Mouse (Mus musculus) T-helper 2 cell (primary cell): ENCODE measurements at regions not wholly inside any gene's neighbourhood (a gene's known extent, or its start where the extent isn't known, plus 50 kb on each side); places are given as distances from the start of the nearest gene placed in this dataset.

ENCODE experiments used
- in situ Hi-C: fragments of 300-600 bp; cut with MboI, MseI; formaldehyde crosslinking; loops from one replicate; pipeline ENCODE4 v1.15.1; 2025; ENCODE audit warnings: high pct_unique_total_duplicates

GRCm38 (mm10) chr1:57267851-57268250 is 109.6 kb upstream of the 1700066M21Rik start:
- in situ Hi-C loops: no loop called here

GRCm38 (mm10) chr1:57269679-57270354 is 107.6 kb upstream of the 1700066M21Rik start:
- in situ Hi-C loops: no loop called here

- in situ Hi-C loops: no loop called here
Observed at GRCm38 (mm10) chr1:57272593-57272992, 104.8 kb upstream of the 1700066M21Rik start.

- in situ Hi-C loops: no loop called here
Observed at GRCm38 (mm10) chr1:57281549-57281948, 95.9 kb upstream of the 1700066M21Rik start.

GRCm38 (mm10) chr1:57296186-57296585 is 81.2 kb upstream of the 1700066M21Rik start:
- in situ Hi-C loops: no loop called here

GRCm38 (mm10) chr1:57298557-57298956 is 78.9 kb upstream of the 1700066M21Rik start:
- in situ Hi-C loops: no loop called here

GRCm38 (mm10) chr1:57301260-57301979 is 76.0 kb upstream of the 1700066M21Rik start:
- in situ Hi-C loops: no loop called here

- in situ Hi-C loops: no loop called here
Observed at GRCm38 (mm10) chr1:57301980-57302331, 75.5 kb upstream of the 1700066M21Rik start.

GRCm38 (mm10) chr1:57304757-57305156 is 72.7 kb upstream of the 1700066M21Rik start:
- in situ Hi-C loops: no loop called here

- in situ Hi-C loops: no loop called here
Observed at GRCm38 (mm10) chr1:57322535-57322934, 54.9 kb upstream of the 1700066M21Rik start.

- in situ Hi-C loops: no loop called here
Observed at GRCm38 (mm10) chr1:57323118-57323517, 54.3 kb upstream of the 1700066M21Rik start.

- in situ Hi-C loops: no loop called here
Observed at GRCm38 (mm10) chr1:57325585-57326165, 51.7 kb upstream of the 1700066M21Rik start.
